Mouse (Mus musculus): Measurements from ENCODE around the gene Creb3l4. TPM values are rescaled to one million over a fixed set of nuclear protein-coding genes. Genes with fewer than 3 reads are reported as not detected.

The Creb3l4 gene
- not detected for total RNA-seq (2023)

GRCm38 (mm10) chr3:90242984-90243775, at the start of gene Creb3l4:
TSS of gene Creb3l4 (minus strand) at chr3:90243512.

DNA sequence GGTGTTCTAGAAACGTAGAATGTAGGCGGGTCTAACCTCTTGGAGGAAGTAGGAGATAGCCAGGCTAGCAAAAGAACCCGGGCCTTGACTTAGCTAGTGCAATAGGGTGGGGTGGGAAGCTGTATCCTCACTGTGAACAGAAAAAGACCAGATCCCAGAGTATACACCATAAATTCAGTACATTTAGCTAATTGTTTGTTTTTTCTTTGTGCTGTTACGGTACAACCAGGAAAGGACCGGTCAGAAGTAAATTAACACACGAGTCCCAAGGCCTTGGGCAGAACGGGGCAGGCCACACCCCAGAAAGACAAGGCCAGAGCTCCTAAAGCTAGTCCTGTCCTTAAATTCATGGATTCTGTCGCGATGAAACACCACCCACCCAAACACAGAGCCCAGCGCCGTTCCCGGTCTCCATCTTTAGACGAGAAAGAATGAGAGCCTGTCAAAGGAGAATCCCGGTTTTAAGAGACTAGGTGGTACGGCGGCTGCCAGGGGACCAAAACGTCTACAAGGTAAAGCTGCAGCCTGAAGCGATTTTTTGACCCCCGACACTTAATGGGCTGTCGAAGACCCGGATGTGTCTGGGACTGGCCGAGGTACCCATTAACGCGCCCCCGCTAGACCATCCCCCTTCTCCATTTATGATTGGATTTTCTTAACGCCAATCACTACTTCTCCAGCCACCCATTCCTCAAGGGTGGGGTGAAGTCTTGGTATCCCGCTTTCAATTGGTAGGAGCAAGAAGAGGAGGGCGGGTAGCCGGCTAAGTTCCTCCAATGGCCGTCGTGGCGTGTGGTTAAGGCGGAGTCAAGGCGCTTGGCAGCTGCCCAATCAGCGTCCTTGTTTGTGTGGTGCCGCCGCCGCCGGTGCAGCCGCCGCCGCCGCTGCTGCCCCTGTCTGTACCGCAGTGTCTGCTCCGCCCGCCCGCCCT, 49.3 kb upstream of the Creb3l4 start, which contains the start of gene Gatad2b:
Gatad2b (plus strand) TSS at position 834 of the 931 bp plus-strand sequence.

GRCm38 (mm10) chr3:90265034-90265931, 22.0 kb upstream of the Creb3l4 start, which contains the start of gene Dennd4b:
TSS of gene Dennd4b (plus strand) at chr3:90265185.

DNA sequence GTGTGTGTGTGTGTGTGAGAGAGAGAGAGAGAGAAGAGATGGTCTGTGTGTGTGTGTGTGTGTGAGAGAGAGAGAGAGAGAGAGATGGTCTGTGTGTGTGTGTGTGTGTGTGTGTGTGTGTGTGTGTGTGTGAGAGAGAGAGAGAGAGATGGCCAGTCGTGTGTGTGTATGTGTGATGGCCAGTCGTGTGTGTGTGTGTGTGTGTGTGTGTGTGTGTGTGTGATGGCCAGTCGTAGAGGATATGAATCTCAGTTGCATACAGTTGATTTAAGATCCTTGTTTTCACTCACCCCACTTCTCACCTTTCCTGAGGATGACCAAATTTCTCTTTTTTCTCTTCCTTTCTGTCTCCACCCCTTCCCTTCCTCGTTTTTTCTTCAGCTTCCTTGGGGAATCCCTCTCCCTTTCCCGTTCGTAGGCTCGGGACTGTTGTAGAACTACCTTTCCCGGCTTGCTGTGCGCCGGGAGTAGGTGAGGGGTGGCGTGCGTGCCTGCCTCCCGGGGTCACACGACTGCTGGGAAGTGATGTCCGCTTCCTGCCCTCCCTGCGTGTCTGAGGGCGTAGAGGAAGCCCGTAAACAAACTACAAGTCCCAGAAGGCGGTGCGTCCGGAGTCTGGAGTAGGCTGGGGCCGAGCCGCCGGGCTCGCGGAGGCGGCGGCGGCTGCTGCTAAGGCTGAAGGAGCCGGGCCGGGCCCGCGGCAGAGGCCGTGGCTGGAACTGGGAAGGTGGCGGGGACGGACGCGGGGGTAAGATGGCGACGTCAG, 10.5 kb upstream of the Creb3l4 start, which contains the start of gene Crtc2:
Crtc2 (plus strand) TSS at position 511 of the 766 bp plus-strand sequence.

GRCm38 (mm10) chr3:90247960-90248745, 4.8 kb upstream of the Creb3l4 start, which contains the start of gene Slc39a1:
TSS of gene Slc39a1 (plus strand) at chr3:90248172.

GRCm38 (mm10) chr3:90231507-90232333, 11.6 kb downstream of the Creb3l4 start, which contains the start of gene Jtb:
TSS of gene Jtb (plus strand) at chr3:90231597.

DNA sequence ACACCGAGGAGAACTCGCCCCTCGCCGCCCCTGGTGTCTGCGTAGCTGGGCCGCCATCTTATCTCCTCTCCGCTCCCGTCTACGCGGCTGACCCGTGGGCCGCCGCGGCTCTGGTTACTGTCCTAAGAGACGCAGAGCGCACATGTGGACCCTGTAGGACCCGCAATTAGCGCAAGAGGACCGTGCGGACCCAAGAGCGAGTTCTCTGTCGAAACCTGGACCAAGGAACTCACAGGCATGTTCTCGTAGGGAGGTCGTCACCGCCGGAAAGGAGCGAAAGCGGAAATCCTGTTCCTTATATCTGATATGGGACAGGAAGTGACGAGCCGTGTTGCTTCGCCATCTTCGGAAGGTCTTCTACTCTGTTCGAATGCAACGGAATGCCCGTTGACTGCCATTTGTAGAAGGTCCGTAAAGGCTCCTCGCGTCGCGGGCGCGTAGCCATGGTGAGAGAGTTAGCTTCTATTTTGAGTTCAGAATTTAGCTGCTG, 29.9 kb downstream of the Creb3l4 start, which contains the start of the genes Rps27 and Rab13:
Rps27 (minus strand) TSS at position 275 of the 490 bp plus-strand sequence.
Rab13 (plus strand) TSS at position 319 of the 490 bp plus-strand sequence.

Other genes starting within 250 kb of the Creb3l4 start
- 58.9 TPM for gene Hax1, start 244.7 kb downstream of the Creb3l4 start, total RNA-seq (2023)
- gene 4933434E20Rik, start 191.9 kb downstream of the Creb3l4 start, total RNA-seq (2023): 96.2 TPM
- gene Ubap2l, start 190.9 kb downstream of the Creb3l4 start, total RNA-seq (2023): 246 TPM
- gene Tpm3, start 170.9 kb downstream of the Creb3l4 start, total RNA-seq (2023): 627 TPM
- 0.95 TPM for gene Nup210l, start 139.4 kb downstream of the Creb3l4 start, total RNA-seq (2023)
- gene Rps27, start 29.9 kb downstream of the Creb3l4 start, total RNA-seq (2023): 11,754 TPM
- gene Rab13, start 29.8 kb downstream of the Creb3l4 start, total RNA-seq (2023): 1.2 TPM
- gene Jtb, start 11.9 kb downstream of the Creb3l4 start, total RNA-seq (2023): 75.2 TPM
- gene Slc39a1, start 4.7 kb upstream of the Creb3l4 start, total RNA-seq (2023): 22.3 TPM
- gene Crtc2, start 10.7 kb upstream of the Creb3l4 start, total RNA-seq (2023): 123 TPM
- gene Dennd4b, start 21.7 kb upstream of the Creb3l4 start, total RNA-seq (2023): 67.2 TPM
- gene Gatad2b, start 49.7 kb upstream of the Creb3l4 start, total RNA-seq (2023): 122 TPM
- gene Slc27a3, start 146.4 kb upstream of the Creb3l4 start, total RNA-seq (2023): 1.3 TPM
- 52.6 TPM for gene Ints3, start 190.1 kb upstream of the Creb3l4 start, total RNA-seq (2023)
- gene Npr1, start 222.4 kb upstream of the Creb3l4 start, total RNA-seq (2023): 1.6 TPM
- gene Ilf2, start 232.6 kb upstream of the Creb3l4 start, total RNA-seq (2023): 84.0 TPM
- gene Snapin, start 247.5 kb upstream of the Creb3l4 start, total RNA-seq (2023): 42.1 TPM

Data from CD4-positive naive resting alpha-beta T cell, adult 57 days (primary cell).